8 mouse cellular contexts compared by ENCODE assay signal in genomic region chr1:91249564-91250414, GRCm38 (mm10). TPM values are rescaled to one million over a fixed set of nuclear protein-coding genes. Genes with fewer than 3 reads are reported as not detected.
DNase-seq lines count a peak whose midpoint lies in the region; ATAC-seq lines count a peak whose summit lies in the region.

TSS of gene Ube2f (plus strand) at chr1:91250304.

- intact Hi-C loops in gastrocnemius, postnatal 14 days (cut with DNase I; ENCODE audit: low total_unique reads) = no loop called here
- intact Hi-C loops in left cerebral cortex, postnatal 10 days (cut with DNase I) = no loop called here

- peak; percentile 97 for ATAC-seq in inflammation-experienced regulatory T-cells, adult 6 months
- ATAC-seq in megakaryocyte-erythroid progenitor cell, adult 5-6 weeks (replicated peaks; ENCODE audit: low FRiP score, low TSS enrichment, poor library complexity, severe bottlenecking) = peak; percentile 93

- DNase-seq in adrenal gland, adult (ENCODE audit: inconsistent age in 2 of 2, low spot score in 1 of 2) = peak; percentile 96 to 97
- DNase-seq in embryo, embryonic 10.5 days (ENCODE audit: low spot score) = peak; percentile 99
- DNase-seq in gastrocnemius, postnatal 14 days = peak; percentile 92
- DNase-seq in left cerebral cortex, postnatal 10 days (ENCODE audit: extremely low spot score in 1 of 2, low spot score in 2 of 2) = peak; percentile 95 to 97
- peak; percentile 94 for DNase-seq in right cerebral cortex, postnatal 25 days
- DNase-seq in urinary bladder, postnatal 4 days (ENCODE audit: low spot score in 2 of 2) = peak; percentile 87 to 91

RNA-seq across cellular contexts. Expression of gene Ube2f, which starts in this region (rescaled TPM):
- total RNA-seq in gastrocnemius, postnatal 14 days (2021) = 10 to 100 TPM; 55.9 to 59.7 TPM
- 100 to 1,000 TPM in 2 of 3 experiments, 10 to 100 TPM in 1; 86.0 to 104 (median 100) TPM for polyA plus RNA-seq in inflammation-experienced regulatory T-cells, adult 6 months (2017; shearing (Covaris generic))
- 10 to 100 TPM; 47.5 to 50.0 TPM for total RNA-seq in left cerebral cortex, postnatal 10 days (2021)
- 69.5 and 73.1 TPM in 2 replicates for total RNA-seq in megakaryocyte-erythroid progenitor cell, adult 5-6 weeks (2014; fragmentation: Nextera tagmentation)
- total RNA-seq in megakaryocyte-erythroid progenitor cell, adult 5-6 weeks (2017) = 44.1 and 62.4 TPM in 2 replicates

Comparison
In these comparisons a context has a peak if more than half of its experiments do, and no peak if none do; other contexts are left out.
1. Peak in every context shown above with its lines: DNase-seq and ATAC-seq.